Mouse (Mus musculus) heart, postnatal 36 days (tissue): ENCODE measurements around the gene Wdr62. TPM values are rescaled to one million over a fixed set of nuclear protein-coding genes. Genes with fewer than 3 reads are reported as not detected.
A peak's percentile ranks its signal among the peaks of the same experiment; 100 is the strongest.

Experiments
- DNase-seq, 2 experiments: peaks; one replicate each; pipeline ENCODE4 v3.0.0; 2021 to 2022
- intact Hi-C: fragments of 180-260 bp; cut with DNase I; formaldehyde crosslinking; loops from one replicate; pipeline ENCODE4 v1.15.1; 2025
- total RNA-seq, 2 experiments: library from RNA; stranded (reverse); gene quantifications; 2 replicates each; pipeline ENCODE4 v1.2.3; 2021

Gene Wdr62
- total RNA-seq: 1 to 10 TPM; 1.5 to 1.9 TPM

DNA sequence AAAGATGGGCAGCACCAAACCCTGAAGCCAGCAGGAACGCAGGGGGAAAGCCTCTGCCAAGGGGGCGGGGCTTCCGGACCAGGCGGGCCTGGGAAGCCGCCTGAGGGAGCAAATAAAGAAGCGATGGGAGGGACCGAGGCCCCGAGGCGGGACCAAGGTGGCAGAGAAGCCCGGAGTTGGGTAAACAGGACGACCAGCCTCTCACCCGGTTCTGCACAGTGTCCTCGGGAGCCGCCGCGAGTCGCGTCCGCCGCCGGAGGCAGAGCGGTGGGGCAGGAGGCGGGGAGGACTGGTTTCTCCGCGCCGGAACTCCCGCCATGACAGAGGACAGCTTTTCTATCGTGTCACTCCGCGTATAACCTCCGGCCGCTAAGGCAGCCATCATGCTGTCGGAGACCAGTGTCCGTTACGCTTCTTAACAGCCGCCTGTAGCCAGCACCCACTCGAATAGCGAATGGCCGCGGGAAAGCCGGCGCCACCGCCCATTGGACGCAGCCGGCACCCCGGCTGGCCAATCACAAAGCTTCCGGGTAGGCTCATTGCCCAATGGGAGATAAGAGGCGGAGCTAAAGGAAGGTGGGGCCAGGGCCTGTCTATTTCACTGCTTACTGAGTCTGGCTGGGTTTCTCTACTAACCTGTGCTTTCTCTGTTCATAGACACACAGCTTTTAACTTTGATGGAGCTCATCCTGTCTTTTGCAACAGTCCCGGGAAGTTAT, at the start of gene Wdr62, which contains the start of gene Thap8:
TSS of gene Wdr62 (minus strand) at position 469 of the 719 bp plus-strand sequence.
TSS of gene Thap8 (plus strand) at position 144 of the 719 bp plus-strand sequence.
- intact Hi-C loops: loop anchor here (5.0 kb wide), 1 partner anchor 113 kb away; the partner anchor contains the start of gene Zfp146
- DNase-seq: peak; percentile 88 to 89

DNA sequence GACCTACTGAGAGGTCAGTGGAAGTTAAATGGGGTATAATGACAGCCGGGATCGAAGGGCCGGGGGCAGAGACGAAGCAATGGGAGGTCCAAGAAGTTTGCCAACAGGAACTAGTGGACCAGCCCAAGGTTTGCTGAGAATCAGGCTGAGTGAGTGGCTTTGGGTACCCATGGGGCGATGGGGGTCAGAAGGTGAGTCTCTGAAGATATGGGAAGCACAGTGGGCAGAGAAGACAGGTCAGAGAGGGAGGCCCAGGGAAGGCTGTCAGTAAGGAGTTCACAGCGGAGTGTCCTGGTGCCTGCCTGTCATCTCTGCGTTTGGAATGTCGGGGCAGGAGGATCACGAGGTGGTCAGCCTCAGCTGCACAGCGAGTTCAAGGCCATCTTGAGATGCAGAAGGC, 48.2 kb upstream of the Wdr62 start:
- intact Hi-C loops: no loop called here
- no peak for DNase-seq

DNA sequence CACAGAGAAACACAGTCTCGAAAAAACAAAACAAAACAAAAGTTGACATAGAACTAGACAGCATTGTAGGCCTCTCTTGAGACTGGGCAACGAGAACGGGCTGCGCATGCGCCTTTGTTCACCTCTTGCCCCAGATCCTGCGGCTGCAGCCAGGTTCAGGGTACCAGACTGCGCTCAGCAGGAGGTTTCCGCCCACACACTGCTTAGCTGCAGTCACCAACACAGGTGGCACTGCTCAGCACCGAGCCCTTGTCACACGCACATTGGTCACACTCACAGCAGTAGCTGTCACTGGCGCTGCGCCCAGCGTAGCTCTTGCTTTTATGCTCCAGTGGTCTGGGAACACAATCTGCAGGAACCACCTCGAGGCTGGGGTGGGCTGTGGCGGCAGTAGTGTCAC, 46.9 kb upstream of the Wdr62 start:
- DNase-seq: no peak
- intact Hi-C loops: no loop called here

DNA sequence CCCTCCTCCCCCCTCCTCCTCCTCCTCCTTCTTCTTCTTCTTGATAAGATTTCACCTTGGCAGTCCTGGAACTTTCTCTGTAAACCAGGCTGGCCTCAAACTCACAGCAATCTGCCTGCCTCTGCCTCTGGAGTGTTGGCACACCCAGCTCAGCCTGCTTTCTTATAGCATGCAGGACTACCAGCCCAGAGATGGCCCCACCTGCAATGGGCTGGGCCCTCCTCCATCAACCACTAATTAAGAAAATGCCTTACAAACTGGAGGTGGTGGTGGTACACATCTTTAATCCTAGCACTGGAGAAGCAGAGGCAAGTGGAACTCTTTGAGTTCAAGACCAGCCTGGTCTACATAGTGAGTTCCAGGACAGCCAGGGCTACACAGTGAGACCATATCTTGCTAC, 46.2 kb upstream of the Wdr62 start:
- no peak for DNase-seq

GRCm38 (mm10) chr7:30325364-30325763, 45.1 kb upstream of the Wdr62 start:
- peak in 1 of 2 experiments; percentile 49 for DNase-seq
- intact Hi-C loops: no loop called here

More for the DNA sequence above, 46.2 kb upstream of the Wdr62 start:
- intact Hi-C loops: no loop called here

- intact Hi-C loops: no loop called here
Measured at GRCm38 (mm10) chr7:30324300-30324944, 44.2 kb upstream of the Wdr62 start.

GRCm38 (mm10) chr7:30323795-30324194, 43.6 kb upstream of the Wdr62 start, which contains the start of gene Sdhaf1:
TSS of gene Sdhaf1 (minus strand) at chr7:30323895.
- no peak for DNase-seq
- intact Hi-C loops: no loop called here

More at GRCm38 (mm10) chr7:30324300-30324944, 44.2 kb upstream of the Wdr62 start:
- no peak for DNase-seq

GRCm38 (mm10) chr7:30322865-30323264, 42.6 kb upstream of the Wdr62 start:
- no peak for DNase-seq
- intact Hi-C loops: no loop called here

GRCm38 (mm10) chr7:30322285-30322667, 42.1 kb upstream of the Wdr62 start:
- intact Hi-C loops: no loop called here
- peak; percentile 94 to 97 for DNase-seq

- DNase-seq: peak; percentile 60
Measured at GRCm38 (mm10) chr7:30321539-30322284, 41.5 kb upstream of the Wdr62 start, which contains the start of gene E130208F15Rik. TSS of gene E130208F15Rik (plus strand) at chr7:30321740.

GRCm38 (mm10) chr7:30320946-30321345, 40.7 kb upstream of the Wdr62 start:
- DNase-seq: no peak
- intact Hi-C loops: no loop called here

More at GRCm38 (mm10) chr7:30321539-30322284, 41.5 kb upstream of the Wdr62 start, which contains the start of gene E130208F15Rik:
- intact Hi-C loops: no loop called here

DNA sequence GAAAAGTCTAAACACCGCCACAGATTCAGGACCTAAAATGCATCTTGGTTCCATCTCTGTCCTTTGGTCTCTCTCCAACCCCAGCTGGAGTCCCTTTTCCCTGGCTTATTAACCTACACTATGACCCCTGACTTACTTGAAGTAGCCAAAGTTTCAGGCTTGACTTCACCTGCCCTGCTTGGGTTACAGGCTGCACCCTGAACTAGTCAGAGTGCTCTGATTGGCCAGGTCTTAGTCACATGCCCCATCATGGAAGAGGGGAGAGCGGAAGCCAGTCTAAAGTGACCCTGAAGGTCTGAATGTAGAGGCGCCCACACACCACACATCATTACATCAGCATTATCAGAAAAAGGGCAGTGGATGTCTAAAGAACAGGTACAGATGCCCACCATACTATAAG, 37.9 kb upstream of the Wdr62 start:
- DNase-seq: no peak

DNA sequence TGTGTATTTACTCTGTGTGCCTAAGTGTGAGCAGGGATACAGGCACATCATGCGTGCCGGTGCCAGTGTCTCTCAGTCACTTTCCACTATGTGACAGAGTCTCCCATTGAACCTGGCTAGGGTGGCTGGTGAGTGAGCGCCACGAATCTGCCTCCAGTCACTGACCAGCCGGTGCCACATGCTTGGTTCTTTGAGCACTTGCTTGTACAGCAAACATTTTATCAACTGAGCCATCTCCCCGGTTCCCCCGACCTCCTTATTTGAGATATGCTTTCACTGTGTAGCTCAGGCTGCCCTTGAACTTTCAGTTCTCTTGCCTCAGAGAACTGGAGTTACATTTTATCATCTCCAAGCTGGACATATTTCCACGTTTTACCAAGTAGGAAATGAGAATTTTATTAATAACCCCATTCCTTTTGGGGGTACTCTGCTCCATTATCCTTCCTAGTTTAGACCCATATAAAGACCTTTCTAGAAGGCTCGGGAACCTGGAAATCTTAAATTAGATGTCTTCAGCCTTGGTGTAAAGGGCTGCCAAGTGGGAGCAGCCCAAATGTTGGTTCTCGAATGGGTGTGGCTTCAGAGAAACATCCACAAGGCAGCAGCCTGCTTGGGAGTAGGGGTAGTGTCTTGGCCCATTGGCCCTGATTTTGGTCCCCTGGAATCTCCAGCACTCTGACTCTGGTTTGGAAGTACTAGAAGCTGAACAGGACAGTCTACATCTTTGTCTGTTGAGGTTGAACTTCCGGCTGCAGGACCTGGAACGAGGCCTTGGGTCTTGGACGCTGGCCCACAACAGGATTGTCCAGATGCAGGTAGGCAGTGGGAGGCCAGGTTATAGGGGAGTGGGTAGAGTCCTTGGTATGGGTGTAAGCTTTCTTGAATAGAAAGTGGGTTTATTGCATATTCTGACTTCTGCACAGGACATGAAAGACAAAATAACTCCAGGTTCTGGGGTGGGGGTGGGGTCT, 35.6 kb upstream of the Wdr62 start:
- intact Hi-C loops: no loop called here
- no peak for DNase-seq

More for the DNA sequence above, 37.9 kb upstream of the Wdr62 start:
- intact Hi-C loops: no loop called here

DNA sequence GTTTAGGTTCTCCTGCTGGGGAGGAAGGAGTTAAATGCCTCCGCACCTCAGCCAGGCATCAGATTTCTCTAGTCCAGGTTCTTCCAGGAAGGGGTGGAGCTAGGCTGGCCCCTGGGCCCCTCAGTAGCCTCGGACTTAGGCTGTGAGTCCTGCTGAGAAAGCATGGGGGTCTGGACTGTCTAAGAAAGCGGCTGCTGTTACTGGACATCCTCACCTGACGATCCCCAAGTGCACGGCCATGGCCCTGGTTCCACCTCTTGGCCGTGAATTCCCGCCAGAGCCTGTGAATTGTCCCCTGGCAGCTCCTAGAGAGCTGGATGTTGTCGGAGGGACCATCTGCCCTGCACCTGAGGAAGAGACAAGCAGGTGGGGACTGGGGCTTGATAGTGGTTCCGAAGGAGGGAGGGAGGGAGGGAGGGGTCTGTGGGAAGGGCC, 34.5 kb upstream of the Wdr62 start, which contains the start of gene Syne4:
TSS of gene Syne4 (plus strand) at position 87 of the 435 bp plus-strand sequence.
- intact Hi-C loops: no loop called here
- no peak for DNase-seq

DNA sequence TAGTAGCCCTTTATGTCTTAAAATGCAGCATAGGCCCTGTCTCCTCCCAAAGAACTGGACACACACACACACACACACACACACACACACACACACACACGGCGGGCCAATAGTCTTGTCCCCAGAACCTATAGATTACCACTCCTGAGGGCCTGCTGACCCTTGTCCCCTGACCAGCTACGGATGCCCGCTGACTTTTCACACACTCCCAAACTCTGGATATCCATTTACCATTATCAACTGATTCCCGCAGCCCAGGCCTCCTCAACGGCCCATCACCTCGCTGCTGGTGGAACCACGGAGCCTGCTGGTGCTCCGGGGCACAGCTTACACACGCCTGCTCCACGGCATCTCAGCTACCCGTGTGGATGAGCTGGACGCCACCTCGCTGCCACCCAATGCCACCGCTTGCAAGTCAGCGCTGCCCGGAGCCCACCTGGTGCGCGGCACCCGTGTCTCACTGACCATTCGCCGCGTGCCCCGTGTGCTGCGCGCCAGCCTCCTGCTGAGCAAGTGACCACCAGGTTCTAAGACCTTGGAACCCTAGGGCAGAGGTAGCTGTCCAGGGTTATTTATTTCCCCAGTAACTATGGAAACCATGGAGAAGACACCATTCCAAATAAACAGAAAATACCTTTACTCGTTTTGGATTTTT, 33.6 kb upstream of the Wdr62 start:
- DNase-seq: no peak
- intact Hi-C loops: no loop called here

DNA sequence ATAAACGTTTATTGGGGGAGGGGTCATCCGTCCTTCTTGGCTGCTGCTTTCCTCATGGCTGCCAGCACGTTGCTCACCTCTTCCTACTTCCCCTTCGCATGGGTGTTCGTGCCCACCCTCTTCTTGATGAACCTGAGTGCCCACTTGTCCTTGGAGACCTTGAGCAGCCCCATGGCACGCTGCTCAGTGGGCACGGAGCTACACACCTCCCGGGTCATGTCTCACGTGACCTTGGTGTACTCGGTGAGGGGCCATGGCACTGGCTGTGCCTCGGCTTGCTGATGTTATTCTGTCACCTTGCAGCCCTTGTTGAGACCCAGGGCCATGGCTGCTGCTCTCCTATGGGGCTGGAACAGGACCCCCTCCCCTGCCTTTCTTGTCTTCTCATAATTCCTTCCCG, 29.9 kb upstream of the Wdr62 start:
- no peak for DNase-seq
- intact Hi-C loops: no loop called here

DNA sequence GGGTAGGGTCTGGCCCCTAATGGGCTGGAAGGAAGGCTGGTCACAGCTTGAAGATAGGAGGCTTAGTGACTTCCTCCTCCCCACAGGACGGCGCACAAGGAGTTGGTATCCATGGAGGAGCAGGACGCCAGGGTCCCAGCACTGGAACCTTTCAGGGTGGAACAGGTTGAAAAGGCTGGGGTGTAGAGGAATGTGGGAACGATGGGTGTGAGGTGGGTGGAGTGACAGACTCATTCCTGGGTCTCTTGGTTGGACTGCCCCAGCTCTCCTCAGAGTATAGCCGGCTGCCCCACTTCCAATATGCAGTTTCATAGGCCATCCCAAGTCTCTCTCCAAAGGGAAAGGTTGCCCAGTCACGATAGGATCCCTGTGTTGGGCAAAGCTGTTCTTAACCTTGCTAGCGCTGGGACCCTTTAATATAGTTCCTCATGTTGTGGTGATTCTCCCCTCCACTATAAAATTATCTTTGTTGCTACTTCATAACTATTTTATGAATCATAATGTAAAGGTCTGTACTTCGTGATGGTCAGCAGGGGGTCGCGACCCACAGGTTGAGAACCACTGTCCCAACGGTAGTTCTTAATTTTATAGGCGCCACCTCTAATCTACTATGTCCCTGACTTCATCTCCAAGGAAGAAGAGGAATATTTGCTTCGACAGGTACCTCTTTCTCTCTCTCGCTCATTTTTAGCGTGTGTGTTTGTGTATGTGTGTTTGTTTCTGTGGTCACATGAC, 29.3 kb upstream of the Wdr62 start:
- no peak for DNase-seq
- intact Hi-C loops: no loop called here
